Mouse (Mus musculus): ENCODE measurements around the gene Fads1. TPM values are rescaled to one million over a fixed set of nuclear protein-coding genes. Genes with fewer than 3 reads are reported as not detected.

The Fads1 gene
- polyA plus RNA-seq, 1 experiment, result 212 TPM

GRCm38 (mm10) chr19:10238477-10238876 lies 55.8 kb downstream of the Fads1 start:
- TF ChIP-seq CTCF (IDR thresholded peaks at IDR 0.05; ENCODE audit: extremely low read depth, insufficient read depth, low read length) (no peak), POLR2A (IDR thresholded peaks at IDR 0.05; ENCODE audit: extremely low read depth, insufficient read depth, low read length) (no peak)
- no peaks in the 10 kb centered on the region for H3K4me1 ChIP-seq (ENCODE audit: control insufficient read depth, insufficient read depth, low read length)
- H3K4me3 ChIP-seq (ENCODE audit: insufficient read depth, low read length), result no peak overlapping the region
- peak overlapping the region; percentile 32; the same call in 1 of the 2 replicates for H3K27ac ChIP-seq (ENCODE audit: insufficient read depth, low read length)

GRCm38 (mm10) chr19:10239419-10239818 lies 56.7 kb downstream of the Fads1 start:
- no peak for TF ChIP-seq CTCF (IDR thresholded peaks at IDR 0.05; ENCODE audit: extremely low read depth, insufficient read depth, low read length)
- no peak for TF ChIP-seq POLR2A (IDR thresholded peaks at IDR 0.05; ENCODE audit: extremely low read depth, insufficient read depth, low read length)
- no peak overlapping the region; the same call in 1 of the 2 replicates for H3K4me3 ChIP-seq (ENCODE audit: insufficient read depth, low read length)
- H3K27ac ChIP-seq (ENCODE audit: insufficient read depth, low read length), result 0 out of 2 replicates have a peak overlapping the region, but pooled peaks have one; percentile 54

GRCm38 (mm10) chr19:10239975-10240653 lies 57.4 kb downstream of the Fads1 start:
- Histone ChIP-seq H3K27ac (ENCODE audit: insufficient read depth, low read length) (peak overlapping the region; percentile 54; the same call in 1 of the 2 replicates), H3K4me1 (ENCODE audit: control insufficient read depth, insufficient read depth, low read length) (no peaks in the 10 kb centered on the region), H3K4me3 (ENCODE audit: insufficient read depth, low read length) (peak overlapping the region; percentile 22)
- TF ChIP-seq CTCF (IDR thresholded peaks at IDR 0.05; ENCODE audit: extremely low read depth, insufficient read depth, low read length), result no peak
- no peak for TF ChIP-seq POLR2A (IDR thresholded peaks at IDR 0.05; ENCODE audit: extremely low read depth, insufficient read depth, low read length)

More at GRCm38 (mm10) chr19:10239419-10239818, 56.7 kb downstream of the Fads1 start:
- H3K4me1 ChIP-seq (ENCODE audit: control insufficient read depth, insufficient read depth, low read length), result no peaks in the 10 kb centered on the region

- H3K4me3 ChIP-seq (ENCODE audit: insufficient read depth, low read length), result peak within 1 kb of the TSS; percentile 22
- peak within 1 kb of the TSS; percentile 54; the same call in 1 of the 2 replicates for H3K27ac ChIP-seq (ENCODE audit: insufficient read depth, low read length)
- H3K4me1 ChIP-seq (ENCODE audit: control insufficient read depth, insufficient read depth, low read length), result no peaks in the 10 kb centered on the region
- TF ChIP-seq CTCF (IDR thresholded peaks at IDR 0.05; ENCODE audit: extremely low read depth, insufficient read depth, low read length), result peak; percentile 68
- no peak for TF ChIP-seq POLR2A (IDR thresholded peaks at IDR 0.05; ENCODE audit: extremely low read depth, insufficient read depth, low read length)
Observed at GRCm38 (mm10) chr19:10240654-10241305, 58.1 kb downstream of the Fads1 start, which contains the start of gene Myrf. TSS of gene Myrf (minus strand) at chr19:10240748.

GRCm38 (mm10) chr19:10242916-10243315 lies 60.2 kb downstream of the Fads1 start:
- TF ChIP-seq POLR2A (IDR thresholded peaks at IDR 0.05; ENCODE audit: extremely low read depth, insufficient read depth, low read length) (no peak), CTCF (IDR thresholded peaks at IDR 0.05; ENCODE audit: extremely low read depth, insufficient read depth, low read length) (no peak)
- Histone ChIP-seq H3K27ac (ENCODE audit: insufficient read depth, low read length) (no peak overlapping the region), H3K4me3 (ENCODE audit: insufficient read depth, low read length) (no peak overlapping the region), H3K4me1 (ENCODE audit: control insufficient read depth, insufficient read depth, low read length) (no peaks in the 10 kb centered on the region)

- no peak overlapping the region for H3K4me3 ChIP-seq (ENCODE audit: insufficient read depth, low read length)
- no peaks in the 10 kb centered on the region for H3K4me1 ChIP-seq (ENCODE audit: control insufficient read depth, insufficient read depth, low read length)
- TF ChIP-seq POLR2A (IDR thresholded peaks at IDR 0.05; ENCODE audit: extremely low read depth, insufficient read depth, low read length) (no peak), CTCF (IDR thresholded peaks at IDR 0.05; ENCODE audit: extremely low read depth, insufficient read depth, low read length) (peak; percentile 51)
- no peak overlapping the region for H3K27ac ChIP-seq (ENCODE audit: insufficient read depth, low read length)
Observed at GRCm38 (mm10) chr19:10244183-10244582, 61.5 kb downstream of the Fads1 start.

Other genes starting within 250 kb of the Fads1 start
- 5,395 and 6,156 TPM in 2 replicates for gene Fth1, start 202.3 kb upstream of the Fads1 start, polyA plus RNA-seq (2012; rRNA removed)
- gene Best1, start 181.3 kb upstream of the Fads1 start, polyA plus RNA-seq (2012; rRNA removed), result 0.98 and 1.1 TPM in 2 replicates
- gene Rab3il1, start 181.2 kb upstream of the Fads1 start, polyA plus RNA-seq (2012; rRNA removed), result 12.9 and 13.6 TPM in 2 replicates
- gene Fads3, start 141.3 kb upstream of the Fads1 start, polyA plus RNA-seq (2012; rRNA removed), result 44.5 and 44.6 TPM in 2 replicates
- gene Fads2, start 81.1 kb upstream of the Fads1 start, polyA plus RNA-seq (2012; rRNA removed), result 159 and 163 TPM in 2 replicates
- 51.0 and 60.1 TPM in 2 replicates for gene Tmem258, start 21.1 kb downstream of the Fads1 start, polyA plus RNA-seq (2012; rRNA removed)
- 12.1 and 12.5 TPM in 2 replicates for gene Fen1, start 21.3 kb downstream of the Fads1 start, polyA plus RNA-seq (2012; rRNA removed)
- 21.0 and 26.4 TPM in 2 replicates for gene Myrf, start 57.9 kb downstream of the Fads1 start, polyA plus RNA-seq (2012; rRNA removed)
- 69.9 and 75.1 TPM in 2 replicates for gene Dagla, start 122.0 kb downstream of the Fads1 start, polyA plus RNA-seq (2012; rRNA removed)
- 213 and 252 TPM in 2 replicates for gene Syt7, start 206.2 kb downstream of the Fads1 start, polyA plus RNA-seq (2012; rRNA removed)